8 mouse cellular contexts compared by ENCODE assay signal in the genomic region with DNA sequence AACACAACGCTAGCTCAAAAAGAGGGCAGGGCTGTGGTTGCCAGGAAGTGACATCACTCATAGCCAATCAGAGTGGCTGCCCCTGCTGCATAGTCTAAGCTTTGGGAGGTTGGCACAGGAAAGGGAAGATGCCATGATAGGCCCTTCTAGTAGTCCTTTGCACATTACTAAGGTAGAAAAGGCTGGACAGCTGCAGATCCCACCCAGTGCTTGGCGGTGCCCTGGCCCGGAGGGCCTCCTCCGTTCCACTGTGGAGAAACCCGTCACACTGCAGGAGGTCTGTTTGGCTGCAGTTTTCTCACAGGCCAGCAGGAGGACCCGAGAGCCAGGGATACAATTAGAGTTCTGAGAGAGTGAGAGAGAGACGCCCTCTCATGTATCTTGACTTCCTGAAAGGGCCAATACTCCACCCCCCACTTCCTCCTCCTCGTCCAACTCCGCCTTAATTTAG. TPM values are rescaled to one million over a fixed set of nuclear protein-coding genes. Genes with fewer than 3 reads are reported as not detected.
DNase-seq lines count a peak whose midpoint lies in the region; ATAC-seq and TF ChIP-seq lines count a peak whose summit lies in the region.

No protein-coding gene starts in this region.

- H3K4me2 ChIP-seq in forebrain, embryonic 12.5 days = peak overlapping the region; percentile 15; the same call in 1 of the 2 replicates
- H3K4me2 ChIP-seq in heart, postnatal 0 days (ENCODE audit: low read depth, low read length) = peak overlapping the region; percentile 47
- peak overlapping the region; percentile 50 for H3K4me2 ChIP-seq in liver, embryonic 14.5 days (ENCODE audit: low read depth)
- H3K4me2 ChIP-seq in neural tube, embryonic 11.5 days (ENCODE audit: low read depth) = no peak overlapping the region
- no peak overlapping the region; the same call in 1 of the 2 replicates for H3K4me2 ChIP-seq in stomach, postnatal 0 days (replicated peaks; ENCODE audit: low read depth)

- peak; percentile 94 for ATAC-seq in CD4-positive, CD25-positive, alpha-beta regulatory T cell, adult 4 months
- ATAC-seq in forebrain, embryonic 12.5 days (ENCODE audit: low FRiP score) = peak; percentile 21
- ATAC-seq in heart, postnatal 0 days (ENCODE audit: insufficient read depth, low read depth) = peak; percentile 66
- ATAC-seq in liver, embryonic 14.5 days (ENCODE audit: insufficient read depth) = peak; percentile 61
- peak; percentile 29 for ATAC-seq in neural tube, embryonic 11.5 days (ENCODE audit: insufficient read depth, low FRiP score, low TSS enrichment)
- ATAC-seq in stomach, postnatal 0 days (ENCODE audit: low FRiP score, low TSS enrichment) = peak; percentile 80

- peak overlapping the region; percentile 82 for H3K27ac ChIP-seq in forebrain, embryonic 12.5 days
- H3K27ac ChIP-seq in heart, postnatal 0 days (ENCODE audit: low read depth) = no peak overlapping the region; the same call in 1 of the 2 replicates
- no peak overlapping the region for H3K27ac ChIP-seq in liver, embryonic 14.5 days
- peak overlapping the region; percentile 42; the same call in 1 of the 2 replicates for H3K27ac ChIP-seq in neural tube, embryonic 11.5 days (ENCODE audit: low read depth, low read length)
- H3K27ac ChIP-seq in stomach, postnatal 0 days (replicated peaks) = no peak overlapping the region

- DNase-seq in c-Kit-positive CD71-negative TER-119-negative erythroid progenitor cells, embryonic 14.5 days (ENCODE audit: low read depth) = peak; percentile 77
- DNase-seq in heart, postnatal 0 days (ENCODE audit: low spot score) = peak; percentile 84
- peak; percentile 74 to 89 for DNase-seq in kidney, postnatal 36 days
- DNase-seq in liver, embryonic 14.5 days (ENCODE audit: low read depth in 3 of 3, low spot score in 3 of 3) = peak; percentile 44 to 55 (median 54)
- DNase-seq in neural tube, embryonic 11.5 days (ENCODE audit: low spot score) = peak; percentile 80
- DNase-seq in stomach, postnatal 0 days (ENCODE audit: low spot score) = peak; percentile 89

- H3K27me3 ChIP-seq in forebrain, embryonic 12.5 days = peaks cover 38% of the 10 kb centered on the region; the same call in 1 of the 2 replicates
- no peaks in the 10 kb centered on the region for H3K27me3 ChIP-seq in heart, postnatal 0 days (ENCODE audit: control insufficient read depth, insufficient read depth, low read length)
- H3K27me3 ChIP-seq in liver, embryonic 14.5 days (ENCODE audit: control insufficient read depth, insufficient read depth, low read length) = no peaks in the 10 kb centered on the region
- no peaks in the 10 kb centered on the region for H3K27me3 ChIP-seq in neural tube, embryonic 11.5 days (ENCODE audit: control insufficient read depth, insufficient read depth, low read length)
- no peaks in the 10 kb centered on the region for H3K27me3 ChIP-seq in stomach, postnatal 0 days (ENCODE audit: control insufficient read depth, insufficient read depth, low read length)

- H3K4me3 ChIP-seq in forebrain, embryonic 12.5 days (replicated peaks) = no peak overlapping the region
- peak overlapping the region; percentile 22; the same call in 1 of the 2 replicates for H3K4me3 ChIP-seq in heart, postnatal 0 days (ENCODE audit: low read depth, low read length)
- H3K4me3 ChIP-seq in liver, embryonic 14.5 days (ENCODE audit: insufficient read depth in 1 of 2, low read depth in 2 of 2, low read length in 2 of 2) = peak overlapping the region in 1 of 2 experiments; percentile 20; a peak in 1 of 4 replicates
- no peak overlapping the region for H3K4me3 ChIP-seq in neural tube, embryonic 11.5 days (ENCODE audit: low read depth, low read length)
- no peak overlapping the region for H3K4me3 ChIP-seq in stomach, postnatal 0 days (ENCODE audit: low read depth, low read length)

- no peak for TF ChIP-seq EP300 in heart, postnatal 0 days (IDR thresholded peaks at IDR 0.05; ENCODE audit: low read depth)
- no peak for TF ChIP-seq EP300 in liver, embryonic 14.5 days (IDR thresholded peaks at IDR 0.05; ENCODE audit: low read depth)
- TF ChIP-seq EP300 in stomach, postnatal 0 days (optimal IDR thresholded peaks at IDR 0.05) = no peak

- H3K9me3 ChIP-seq in forebrain, embryonic 12.5 days = no peaks in the 10 kb centered on the region
- H3K9me3 ChIP-seq in heart, postnatal 0 days (replicated peaks; ENCODE audit: control insufficient read depth, low read length) = no peaks in the 10 kb centered on the region
- H3K9me3 ChIP-seq in liver, embryonic 14.5 days (ENCODE audit: control insufficient read depth, low read length) = no peaks in the 10 kb centered on the region
- no peaks in the 10 kb centered on the region for H3K9me3 ChIP-seq in neural tube, embryonic 11.5 days (ENCODE audit: control insufficient read depth, low read length)
- H3K9me3 ChIP-seq in stomach, postnatal 0 days (ENCODE audit: control insufficient read depth, low read length) = no peaks in the 10 kb centered on the region

- H3K9ac ChIP-seq in forebrain, embryonic 12.5 days = no peak overlapping the region
- H3K9ac ChIP-seq in heart, postnatal 0 days (replicated peaks; ENCODE audit: low read depth, low read length) = no peak overlapping the region
- no peak overlapping the region for H3K9ac ChIP-seq in liver, embryonic 14.5 days (replicated peaks)
- no peak overlapping the region for H3K9ac ChIP-seq in neural tube, embryonic 11.5 days (ENCODE audit: low read length)
- no peak overlapping the region for H3K9ac ChIP-seq in stomach, postnatal 0 days (ENCODE audit: low read length)

- peak; percentile 84 for TF ChIP-seq CTCF in heart, postnatal 0 days (IDR thresholded peaks at IDR 0.05; ENCODE audit: low read depth)
- peak; percentile 86 for TF ChIP-seq CTCF in liver, embryonic 14.5 days (IDR thresholded peaks at IDR 0.05; ENCODE audit: low read depth)
- peak; percentile 91 for TF ChIP-seq CTCF in stomach, postnatal 0 days (IDR thresholded peaks at IDR 0.05; ENCODE audit: low read depth)

- peaks cover 26% of the 10 kb centered on the region for H3K36me3 ChIP-seq in forebrain, embryonic 12.5 days (replicated peaks)
- peaks cover 20% of the 10 kb centered on the region for H3K36me3 ChIP-seq in heart, postnatal 0 days (replicated peaks; ENCODE audit: control insufficient read depth, insufficient read depth, low read length)
- 0 out of 2 replicates have a peak, but pooled peaks cover 2% of the 10 kb centered on the region for H3K36me3 ChIP-seq in liver, embryonic 14.5 days (replicated peaks; ENCODE audit: control insufficient read depth, insufficient read depth, low read depth)
- H3K36me3 ChIP-seq in neural tube, embryonic 11.5 days (ENCODE audit: control insufficient read depth, insufficient read depth, low read length) = peaks cover 11% of the 10 kb centered on the region
- H3K36me3 ChIP-seq in stomach, postnatal 0 days (ENCODE audit: control insufficient read depth, insufficient read depth, low read length) = peaks cover 27% of the 10 kb centered on the region

- peaks cover 72% of the 10 kb centered on the region for H3K4me1 ChIP-seq in forebrain, embryonic 12.5 days
- peaks cover under 1% of the 10 kb centered on the region; the same call in 1 of the 2 replicates for H3K4me1 ChIP-seq in heart, postnatal 0 days (ENCODE audit: control insufficient read depth, insufficient read depth)
- peaks cover 0 to 4% of the 10 kb centered on the region in 2 experiments; a peak in 1 of 4 replicates for H3K4me1 ChIP-seq in liver, embryonic 14.5 days (replicated peaks; ENCODE audit: control insufficient read depth in 2 of 2, insufficient read depth in 2 of 2, low read length in 1 of 2)
- peaks cover 20% of the 10 kb centered on the region for H3K4me1 ChIP-seq in neural tube, embryonic 11.5 days (ENCODE audit: control insufficient read depth, insufficient read depth, low read length)
- no peaks in the 10 kb centered on the region for H3K4me1 ChIP-seq in stomach, postnatal 0 days (replicated peaks; ENCODE audit: control insufficient read depth, insufficient read depth)

- 16% methylated on average over 9 of the region's 9 CpGs for WGBS in forebrain, embryonic 12.5 days
- 9% methylated on average over 9 of the region's 9 CpGs for WGBS in heart, postnatal 0 days
- WGBS in liver, embryonic 14.5 days (ENCODE audit: insufficient replicate concordance) = 7% methylated on average over 9 of the region's 9 CpGs
- 15% methylated on average over 9 of the region's 9 CpGs for WGBS in neural tube, embryonic 11.5 days
- WGBS in stomach, postnatal 0 days = 7% methylated on average over 9 of the region's 9 CpGs

RNA-seq across cellular contexts. Expression of gene Mdfi, which starts 38.9 kb away (rescaled TPM):
- polyA plus RNA-seq in CD4-positive, CD25-positive, alpha-beta regulatory T cell, adult 4 months (2017; shearing (Covaris generic)) = not detected
- 7.2 and 9.9 TPM in 2 replicates for polyA plus RNA-seq in forebrain, embryonic 12.5 days (2016; fragmentation: Nextera tagmentation; extraction: Ambion mirVana)
- total RNA-seq in heart, postnatal 0 days (2014; rRNA removed; ENCODE audit: low replicate concordance) = 64.6 and 68.2 TPM in 2 replicates
- 6.2 and 6.7 TPM in 2 replicates for polyA plus RNA-seq in heart, postnatal 0 days (2015; fragmentation: Nextera tagmentation; extraction: Ambion mirVana)
- 5.2 and 7.1 TPM in 2 replicates for polyA plus RNA-seq in liver, embryonic 14.5 days (2012; rRNA removed)
- 1.7 and 1.9 TPM in 2 replicates for polyA plus RNA-seq in liver, embryonic 14.5 days (2014; fragmentation: Nextera tagmentation; extraction: Ambion mirVana)
- polyA plus RNA-seq in neural tube, embryonic 11.5 days (2014; fragmentation: Nextera tagmentation; extraction: Ambion mirVana) = 43.4 and 50.3 TPM in 2 replicates
- 6.2 and 6.3 TPM in 2 replicates for polyA plus RNA-seq in stomach, postnatal 0 days (2015; fragmentation: Nextera tagmentation; extraction: Ambion mirVana)

RNA-seq across cellular contexts. Expression of gene Foxp4, which starts 51.1 kb away (rescaled TPM):
- 1 to 10 TPM; 2.1 to 4.4 TPM for polyA plus RNA-seq in CD4-positive, CD25-positive, alpha-beta regulatory T cell, adult 4 months (2017; shearing (Covaris generic))
- polyA plus RNA-seq in forebrain, embryonic 12.5 days (2016; fragmentation: Nextera tagmentation; extraction: Ambion mirVana) = 22.6 and 24.3 TPM in 2 replicates
- total RNA-seq in heart, postnatal 0 days (2014; rRNA removed; ENCODE audit: low replicate concordance) = 14.2 and 21.0 TPM in 2 replicates
- polyA plus RNA-seq in heart, postnatal 0 days (2015; fragmentation: Nextera tagmentation; extraction: Ambion mirVana) = 3.3 and 4.1 TPM in 2 replicates
- 9.4 and 10.1 TPM in 2 replicates for polyA plus RNA-seq in liver, embryonic 14.5 days (2012; rRNA removed)
- 3.5 and 4.7 TPM in 2 replicates for polyA plus RNA-seq in liver, embryonic 14.5 days (2014; fragmentation: Nextera tagmentation; extraction: Ambion mirVana)
- polyA plus RNA-seq in neural tube, embryonic 11.5 days (2014; fragmentation: Nextera tagmentation; extraction: Ambion mirVana) = 34.5 and 35.8 TPM in 2 replicates
- polyA plus RNA-seq in stomach, postnatal 0 days (2015; fragmentation: Nextera tagmentation; extraction: Ambion mirVana) = 14.6 and 17.9 TPM in 2 replicates

Comparison
In these comparisons a context has a peak if more than half of its experiments do, and no peak if none do; other contexts are left out.
1. ATAC-seq: peak in every context shown above with its lines; median percentile 94 in CD4-positive, CD25-positive, alpha-beta regulatory T cell, adult 4 months; 80 in stomach, postnatal 0 days; 66 in heart, postnatal 0 days; 61 in liver, embryonic 14.5 days; 29 in neural tube, embryonic 11.5 days; 21 in forebrain, embryonic 12.5 days.
2. H3K27ac ChIP-seq: peak in forebrain, embryonic 12.5 days (single experiment) and neural tube, embryonic 11.5 days (single experiment); none in heart, postnatal 0 days (single experiment), liver, embryonic 14.5 days (single experiment) and stomach, postnatal 0 days (single experiment).
3. H3K4me2 ChIP-seq: peak in forebrain, embryonic 12.5 days (single experiment), heart, postnatal 0 days (single experiment) and liver, embryonic 14.5 days (single experiment); none in neural tube, embryonic 11.5 days (single experiment) and stomach, postnatal 0 days (single experiment).
4. Peak in every context shown above with its lines, with median percentiles within 50 percentile points of each other: DNase-seq and CTCF ChIP-seq.